Mouse (Mus musculus): Measurements from ENCODE around the gene Zfp709.
"Not testable (repeated sequence)": the region's sequence is repeated elsewhere in the genome, so short reads cannot be mapped to it uniquely, and the experiment has no call there.

Zfp709 gene

DNA sequence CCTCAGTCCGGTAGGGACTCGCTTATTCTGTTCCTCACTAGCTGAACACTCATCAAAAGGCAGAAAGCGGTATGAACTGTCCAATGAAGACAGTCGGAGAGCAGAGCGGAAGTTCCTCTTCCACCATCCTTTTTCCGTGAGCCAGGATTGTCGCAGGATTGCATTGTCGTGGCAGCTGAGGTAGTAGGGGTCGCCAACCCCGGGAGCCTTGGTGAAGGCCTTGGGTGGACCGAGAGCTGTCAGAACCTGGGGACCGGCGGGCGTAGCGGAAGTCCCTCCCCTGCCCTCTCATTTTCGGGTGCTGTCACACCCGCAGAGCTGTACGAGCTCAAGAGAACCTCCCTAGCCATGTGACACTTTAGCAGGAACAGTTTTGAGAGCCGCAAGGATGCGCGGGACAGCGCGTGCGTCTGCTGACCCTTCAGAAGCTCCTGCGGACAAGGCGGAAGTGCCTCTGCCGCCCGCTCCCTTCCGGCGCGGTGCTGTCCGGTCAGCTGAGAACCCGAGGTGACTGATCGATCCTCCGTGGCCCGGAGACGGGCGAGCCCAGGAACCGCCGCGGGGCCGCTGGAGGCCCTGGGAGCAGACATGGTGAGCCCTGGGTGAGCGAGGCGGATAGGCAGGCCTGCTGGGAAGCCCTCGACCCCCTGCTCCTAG lies at the start of gene Zfp709:
TSS of gene Zfp709 (plus strand) at position 402 of the 657 bp plus-strand sequence.
- DNase-seq, result peak; percentile 63 to 85

DNA sequence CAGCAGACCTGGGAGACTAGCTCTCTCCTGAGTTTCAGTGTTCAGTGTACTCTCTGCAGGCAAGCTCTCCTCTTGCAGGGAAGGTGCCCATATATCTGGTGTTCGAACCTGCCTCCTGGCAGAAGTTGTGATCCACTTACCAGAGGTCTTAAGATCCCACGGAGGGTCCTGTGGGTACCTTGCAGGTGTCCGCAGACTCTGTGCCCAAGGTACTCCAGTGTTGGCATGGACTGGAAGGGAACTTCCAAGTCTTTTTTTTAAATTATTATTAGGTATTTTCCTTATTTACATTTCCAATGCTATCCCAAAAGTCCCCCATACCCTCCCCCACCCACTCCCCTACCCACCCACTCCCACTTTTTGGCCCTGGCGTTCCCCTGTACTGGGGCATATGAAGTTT lies 43.6 kb upstream of the Zfp709 start:
- DNase-seq, result peak in 1 of 2 experiments; percentile 25

DNA sequence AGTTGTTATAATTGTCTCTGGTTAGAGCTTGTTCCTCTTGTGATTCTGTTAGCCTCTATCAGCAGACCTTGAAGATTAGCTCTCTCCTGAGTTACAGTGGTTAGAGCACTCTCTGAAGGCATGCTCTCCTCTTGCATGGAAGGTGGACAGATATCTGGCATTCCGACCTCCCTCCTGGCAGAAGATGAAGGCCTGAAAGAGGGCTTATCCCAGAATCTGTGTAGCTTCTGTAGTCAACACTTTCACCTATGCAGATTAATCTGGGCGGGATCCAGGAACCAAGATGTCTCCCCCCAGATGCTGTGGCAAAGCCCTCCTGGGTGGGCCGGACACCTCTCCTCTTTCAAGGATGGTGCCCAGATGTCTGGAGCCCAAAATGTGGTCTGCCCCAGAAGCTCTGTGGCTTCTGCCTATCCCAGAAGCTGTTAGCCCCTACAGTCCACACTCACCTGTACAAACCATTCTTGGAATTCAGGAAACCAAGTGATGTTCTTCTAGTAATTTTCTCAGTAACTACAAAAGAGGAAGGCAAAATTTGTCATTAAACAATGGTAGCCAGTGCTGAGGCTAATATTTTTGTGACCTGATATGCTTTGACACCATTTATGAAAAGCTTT lies 40.5 kb upstream of the Zfp709 start:
- DNase-seq, result peak in 1 of 2 experiments; percentile 40

DNA sequence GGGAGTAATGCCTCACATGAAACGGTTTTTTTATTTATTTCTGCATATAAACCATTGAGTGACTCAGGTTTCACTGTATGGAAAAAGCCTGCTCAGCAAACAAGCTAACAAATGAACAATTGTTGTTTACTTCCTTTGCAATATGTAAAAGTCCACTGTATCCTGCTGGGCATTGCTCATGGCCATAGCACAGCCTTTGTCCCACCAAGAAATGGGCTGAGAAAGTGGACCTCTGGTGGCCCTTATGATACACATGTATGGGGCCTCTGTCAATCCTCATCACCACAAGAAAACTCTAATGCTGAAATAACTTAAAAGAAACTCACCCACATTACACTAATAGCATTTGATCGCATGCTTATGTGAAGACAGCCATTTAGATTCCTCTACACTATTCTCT lies 39.3 kb upstream of the Zfp709 start:
- DNase-seq, result not testable (repeated sequence)

DNA sequence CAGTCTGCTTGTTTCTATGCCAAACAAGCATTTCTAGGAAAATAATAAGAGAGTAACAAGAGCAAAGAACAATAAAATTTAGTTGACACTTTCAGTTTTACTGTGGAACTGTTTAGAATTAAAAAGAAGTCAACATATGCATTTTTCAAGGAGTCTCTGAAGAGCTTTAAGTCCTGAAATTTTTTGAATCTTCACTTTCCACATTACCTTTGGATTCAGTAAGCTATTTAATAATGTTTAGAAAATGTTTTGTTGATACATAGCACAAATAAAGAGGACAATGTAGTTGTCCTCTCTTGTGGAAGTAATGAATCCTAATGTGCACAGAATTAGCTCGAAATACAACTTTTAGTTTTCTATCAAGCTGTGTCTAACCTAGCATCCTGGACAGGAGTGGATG lies 37.4 kb upstream of the Zfp709 start:
- not testable (repeated sequence) for DNase-seq

DNA sequence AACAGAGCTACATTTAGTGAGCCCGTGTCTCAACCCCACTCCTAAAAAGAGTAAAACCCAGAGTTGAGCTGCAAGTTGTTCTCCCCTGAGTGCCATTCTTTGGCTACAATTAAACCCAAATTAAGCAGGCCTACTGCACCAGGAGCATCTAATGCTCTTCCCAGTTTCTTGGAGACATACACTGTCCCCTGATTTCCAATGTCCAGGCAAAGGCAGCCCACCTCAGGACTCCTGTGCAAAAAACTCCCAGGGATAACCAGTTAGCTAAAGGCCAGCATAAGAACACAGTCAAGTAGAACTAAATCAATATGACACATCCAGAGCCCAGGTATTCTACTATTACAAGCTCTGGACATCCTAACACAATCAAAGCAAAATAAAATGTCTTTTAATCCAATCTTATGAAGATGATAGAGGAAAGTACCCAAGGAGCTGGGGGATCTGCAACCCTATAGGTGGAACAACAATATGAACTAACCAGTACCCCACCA lies 35.8 kb upstream of the Zfp709 start:
- DNase-seq, result not testable (repeated sequence)

DNA sequence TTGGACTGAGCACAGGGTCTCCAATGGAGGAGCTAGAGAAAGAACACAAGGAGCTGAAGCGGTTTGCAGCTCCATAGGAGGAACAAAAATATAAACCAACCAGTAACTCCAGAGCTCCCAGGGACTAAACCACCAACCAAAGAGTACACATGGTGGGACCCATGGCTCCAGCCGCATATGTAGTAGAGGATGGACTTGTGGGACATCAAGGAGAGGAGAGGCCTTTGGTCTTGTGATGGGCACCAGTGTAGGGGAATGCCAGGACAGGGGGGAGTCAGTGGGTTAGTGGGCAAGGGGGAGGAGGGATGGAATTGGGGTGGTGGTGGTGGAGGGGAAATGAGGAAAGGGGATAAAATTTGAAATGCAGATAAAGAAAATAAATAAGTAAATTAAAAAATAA lies 35.1 kb upstream of the Zfp709 start:
- peak in 1 of 2 experiments; percentile 33 for DNase-seq

DNA sequence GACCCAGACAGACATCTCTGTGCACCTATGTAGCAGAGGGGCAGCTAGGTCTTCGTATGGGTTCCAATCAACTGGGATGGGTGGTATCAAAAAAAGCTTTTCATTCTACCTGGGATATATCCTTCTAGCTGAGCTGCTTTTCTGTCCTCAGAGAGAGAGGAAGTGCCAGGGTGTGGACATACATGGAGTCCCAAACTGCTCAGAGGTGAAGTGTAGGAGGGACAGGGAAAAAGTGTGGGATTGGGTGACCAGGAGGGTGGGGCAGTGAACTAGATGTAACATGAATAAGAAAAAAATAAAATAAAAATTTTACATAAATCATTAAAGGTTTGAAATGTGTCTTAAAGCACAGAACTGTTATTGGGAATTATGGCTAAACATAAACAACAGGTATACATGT lies 30.8 kb upstream of the Zfp709 start:
- not testable (repeated sequence) for DNase-seq

DNA sequence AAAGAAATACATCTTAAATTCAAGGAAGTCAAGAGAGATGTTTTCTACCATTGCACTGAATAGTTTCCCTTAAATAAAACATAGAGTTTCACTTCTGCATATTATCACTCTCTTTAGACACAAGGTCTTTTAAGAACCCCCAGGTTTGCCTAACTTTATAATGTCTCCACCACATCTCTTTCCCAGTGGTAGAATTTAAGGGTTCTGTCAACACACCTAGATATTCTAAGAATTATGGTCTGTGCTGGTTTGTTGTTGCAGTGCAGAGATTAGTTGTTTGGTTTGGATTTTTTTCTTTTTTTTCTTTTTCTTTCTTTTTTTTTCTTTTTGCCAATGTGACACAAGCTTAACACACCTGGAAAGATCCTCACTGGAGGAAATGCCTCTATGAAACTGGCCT lies 28.5 kb upstream of the Zfp709 start:
- not testable (repeated sequence) for DNase-seq

DNA sequence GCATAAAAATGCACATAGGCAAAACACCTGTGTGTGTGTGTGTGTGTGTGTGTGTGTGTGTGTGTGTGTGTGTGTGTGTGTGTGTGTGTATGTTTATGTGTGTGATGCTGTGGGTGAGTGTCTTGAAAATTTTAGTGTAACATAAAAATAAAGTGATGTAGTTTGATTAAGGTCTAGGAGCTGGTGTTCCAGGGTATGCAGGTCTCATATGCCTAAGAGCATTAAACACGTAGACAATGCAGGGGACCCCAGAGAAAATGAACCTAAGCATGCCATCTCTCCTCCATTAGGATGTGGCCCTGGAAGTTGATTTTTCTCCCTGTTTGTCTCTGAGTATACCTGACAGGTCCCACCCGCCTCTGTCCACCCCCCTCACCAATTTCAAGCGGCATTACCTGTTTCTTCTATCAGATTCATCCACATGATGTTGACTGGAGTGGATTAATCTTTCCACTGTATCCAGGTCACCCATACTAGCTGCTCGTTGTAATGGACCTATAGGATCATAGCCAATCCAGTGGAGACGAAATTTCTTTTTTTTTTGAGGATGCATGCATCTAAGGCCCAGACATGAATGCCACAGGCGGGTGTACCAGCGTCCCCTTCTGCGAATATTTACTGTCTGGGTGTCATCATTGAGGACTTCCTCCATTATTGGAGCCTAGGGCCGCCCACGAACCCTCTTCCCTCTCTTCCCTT lies 25.0 kb upstream of the Zfp709 start:
- not testable (repeated sequence) for DNase-seq

DNA sequence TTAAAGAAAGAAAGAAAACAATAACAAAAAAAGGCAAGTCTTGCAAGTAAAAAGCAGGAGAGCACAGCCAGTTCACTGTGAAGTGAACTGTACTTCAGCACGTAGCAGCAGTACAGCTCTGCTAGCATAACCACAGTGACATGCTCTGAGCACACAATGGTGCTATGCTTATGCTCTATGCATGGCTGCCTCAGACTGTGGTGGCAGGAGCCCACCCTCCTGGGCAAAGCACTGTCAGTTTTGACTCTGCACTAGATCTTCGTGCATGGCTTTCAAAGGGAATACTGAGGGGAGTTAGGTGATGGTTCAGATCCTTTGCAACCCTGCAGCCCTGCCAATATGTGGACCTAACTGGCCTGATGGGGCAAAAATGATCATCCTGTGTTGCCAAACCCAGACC lies 24.5 kb upstream of the Zfp709 start:
- not testable (repeated sequence) for DNase-seq

DNA sequence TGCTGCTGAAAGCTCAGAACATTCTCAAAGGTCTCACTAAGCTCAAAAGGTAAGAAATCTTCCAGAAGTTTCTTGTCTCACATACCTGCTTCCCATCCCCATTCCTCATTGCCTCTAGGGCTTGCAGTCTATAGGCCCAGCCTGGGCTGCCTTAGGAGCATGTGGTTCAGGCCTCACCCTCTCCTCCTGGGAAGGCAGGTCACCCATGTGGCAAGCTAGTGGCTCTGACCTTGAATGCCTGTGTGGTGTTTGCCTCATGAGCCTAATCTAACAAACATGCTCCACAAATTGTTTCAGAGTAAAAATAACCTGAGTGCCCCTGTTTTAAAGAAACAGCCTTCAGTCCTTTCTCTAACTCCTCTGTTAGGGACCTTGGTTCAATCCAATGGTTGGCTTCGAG lies 20.3 kb upstream of the Zfp709 start:
- DNase-seq, result peak in 1 of 2 experiments; percentile 41

DNA sequence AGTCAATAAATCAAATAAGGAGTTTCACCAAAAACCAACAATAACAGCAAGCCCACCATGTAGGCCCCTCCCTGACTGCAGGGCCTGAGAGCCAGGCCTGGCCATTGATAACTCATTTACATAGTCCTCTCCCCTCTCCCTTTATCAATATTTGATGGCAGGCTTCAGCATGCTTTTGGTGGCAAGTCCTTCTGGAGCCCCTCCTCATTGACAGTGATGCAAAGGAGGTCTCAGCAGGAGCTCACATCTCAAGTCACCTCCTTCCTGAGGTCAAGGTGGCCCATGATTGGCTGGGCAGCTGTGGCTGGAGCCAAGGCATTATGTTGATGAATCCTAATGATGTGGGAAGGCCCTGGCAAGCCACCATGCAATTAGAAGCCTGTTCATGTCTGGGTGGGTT lies 19.8 kb upstream of the Zfp709 start:
- not testable (repeated sequence) for DNase-seq

DNA sequence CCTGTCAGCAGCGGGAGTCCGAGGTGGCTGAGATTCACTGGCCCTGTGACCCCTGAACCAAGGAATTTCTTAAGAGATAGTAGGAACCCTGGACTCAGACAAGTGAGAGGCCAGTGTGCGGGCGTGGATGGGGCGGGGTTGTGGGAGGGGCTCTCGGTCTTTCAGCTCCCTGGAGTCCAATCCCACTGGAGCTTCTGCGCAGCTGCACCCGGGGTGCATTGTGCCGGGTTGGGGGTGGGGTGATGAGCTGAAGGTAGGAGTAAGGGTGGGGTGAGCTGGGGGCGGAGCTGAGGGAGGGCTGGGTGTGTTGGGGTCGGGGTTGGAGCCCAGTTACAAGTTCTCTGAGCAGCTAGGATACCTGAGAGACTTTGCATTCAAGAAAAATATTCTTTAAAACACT lies 18.8 kb downstream of the Zfp709 start:
- not testable (repeated sequence) for DNase-seq

DNA sequence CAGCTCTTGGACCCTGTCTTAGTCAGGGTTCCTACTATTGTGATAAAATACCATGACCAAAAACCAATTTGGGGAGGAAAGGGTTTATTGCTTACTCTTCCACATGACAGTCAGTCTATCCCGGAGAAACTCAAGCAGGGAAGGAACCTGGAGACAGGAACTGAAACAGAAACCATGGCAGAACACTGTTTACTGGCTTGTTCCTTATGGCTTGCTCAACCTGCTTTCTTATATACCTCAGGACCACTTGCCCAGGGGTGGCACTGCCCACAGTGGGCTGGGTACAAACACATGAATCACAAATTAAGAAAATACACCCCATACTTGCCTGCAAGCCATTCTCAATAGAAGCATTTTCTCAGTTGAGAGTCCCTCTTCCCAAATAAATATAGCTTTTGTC lies 21.3 kb downstream of the Zfp709 start:
- not testable (repeated sequence) for DNase-seq

DNA sequence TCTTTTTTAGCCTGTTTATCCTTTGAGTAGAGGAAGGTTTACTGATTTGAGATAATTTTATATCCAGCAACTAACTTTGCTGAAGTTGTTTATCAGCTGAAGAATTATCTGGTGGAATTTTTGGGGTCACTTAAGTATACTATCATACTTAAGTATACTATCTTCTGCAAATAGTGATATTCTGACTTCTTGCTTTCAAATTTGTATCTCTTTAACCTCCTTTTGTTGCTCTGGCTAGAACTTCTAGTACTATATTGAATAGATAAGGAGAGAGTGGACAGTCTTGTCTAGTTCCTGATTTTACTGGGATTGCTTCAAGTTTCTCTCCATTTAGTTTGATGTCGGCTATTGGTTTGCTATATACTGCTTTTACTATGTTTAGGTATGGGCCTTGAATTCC lies 25.0 kb downstream of the Zfp709 start:
- DNase-seq, result no peak

DNA sequence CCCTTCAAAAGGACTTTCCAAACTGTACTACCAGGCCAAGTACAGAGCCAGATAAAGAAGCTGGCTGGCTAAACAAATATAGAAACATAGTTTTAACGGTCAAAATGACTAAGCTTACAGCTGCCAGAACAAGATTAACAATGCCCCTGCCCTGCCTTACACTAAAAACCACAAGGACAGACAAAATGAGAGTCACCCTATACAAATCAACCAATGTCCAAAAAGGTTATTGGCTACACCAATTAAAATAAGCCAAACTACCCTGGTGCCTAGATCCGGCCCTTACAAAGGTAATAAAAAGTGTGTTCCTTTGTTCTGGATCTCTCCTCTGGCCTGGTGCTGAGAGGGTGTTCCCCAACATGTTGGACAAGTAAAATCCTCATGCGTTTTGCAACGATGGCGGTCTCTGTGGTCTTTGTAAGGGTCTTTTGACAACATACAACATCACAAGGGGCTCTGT lies 26.0 kb downstream of the Zfp709 start:
- no peak for DNase-seq

DNA sequence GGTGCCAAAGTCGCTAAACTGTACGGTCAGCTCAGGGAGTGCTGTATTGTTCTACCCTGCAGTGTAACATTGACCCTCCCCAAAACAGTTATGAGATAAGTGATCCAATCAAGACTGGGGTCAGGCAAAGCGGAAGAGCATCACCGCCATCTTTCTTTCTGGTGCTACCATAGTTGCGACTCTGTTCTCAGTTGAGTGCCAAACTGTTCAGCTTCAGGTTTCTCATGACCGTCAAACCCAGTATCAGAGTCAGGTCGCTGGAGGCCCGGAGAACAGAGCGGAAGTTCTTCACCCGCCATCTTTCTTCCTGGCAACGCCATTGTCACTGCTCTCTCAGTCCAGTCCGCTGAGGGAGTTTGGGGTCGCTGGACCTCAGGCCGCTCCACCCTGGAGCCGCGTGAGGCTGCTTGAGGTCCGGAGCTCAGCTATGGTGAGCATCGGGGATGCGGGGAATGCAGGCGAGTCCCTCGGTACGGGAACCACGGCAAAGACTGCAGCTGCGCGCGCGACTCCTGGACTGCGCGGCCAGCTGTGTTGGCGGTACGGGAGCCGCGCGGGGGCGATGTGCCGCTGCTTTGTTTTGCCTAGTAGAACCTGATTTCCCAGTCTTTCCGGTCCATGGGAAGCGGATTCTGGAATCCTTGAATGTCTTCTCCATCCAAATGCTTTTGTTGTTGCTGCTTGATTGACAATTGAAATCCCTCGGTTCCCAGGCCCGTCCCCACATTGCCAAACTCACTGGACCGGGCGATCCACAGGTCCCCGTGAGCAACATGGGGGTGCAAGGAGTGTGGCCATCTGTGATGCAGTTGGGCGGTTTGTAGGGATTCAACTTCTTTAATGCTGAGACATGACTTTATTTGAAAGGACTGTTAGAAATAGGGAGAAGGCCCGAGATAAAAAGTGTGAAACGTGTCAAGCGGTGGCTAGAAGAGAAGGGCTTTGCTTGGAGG lies 26.8 kb downstream of the Zfp709 start, which contains the start of the genes Zfp882 and Zfp617:
TSS of gene Zfp882 (plus strand) at position 300 of the 953 bp plus-strand sequence.
TSS of gene Zfp617 (plus strand) at position 327 of the 953 bp plus-strand sequence.
- DNase-seq, result peak; percentile 92 to 94

DNA sequence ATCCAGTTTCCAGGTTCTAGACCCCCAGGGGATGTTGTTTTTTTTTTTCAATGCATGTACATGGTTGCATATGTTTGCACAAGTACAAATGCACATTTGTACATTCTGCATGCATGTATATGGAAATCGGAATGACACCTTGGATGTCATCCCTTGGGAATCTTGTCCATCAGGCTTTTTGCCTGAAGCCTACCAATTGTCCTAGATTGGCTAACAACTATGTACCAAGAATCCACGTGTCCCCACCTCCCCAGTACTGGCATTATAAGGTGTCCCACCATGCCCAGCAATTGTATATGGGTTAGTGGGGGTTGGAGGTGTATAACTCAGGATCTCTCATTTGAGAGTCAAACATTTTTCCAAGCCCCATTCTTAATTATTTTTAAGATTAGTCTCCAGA lies 30.5 kb downstream of the Zfp709 start:
- DNase-seq, result no peak

DNA sequence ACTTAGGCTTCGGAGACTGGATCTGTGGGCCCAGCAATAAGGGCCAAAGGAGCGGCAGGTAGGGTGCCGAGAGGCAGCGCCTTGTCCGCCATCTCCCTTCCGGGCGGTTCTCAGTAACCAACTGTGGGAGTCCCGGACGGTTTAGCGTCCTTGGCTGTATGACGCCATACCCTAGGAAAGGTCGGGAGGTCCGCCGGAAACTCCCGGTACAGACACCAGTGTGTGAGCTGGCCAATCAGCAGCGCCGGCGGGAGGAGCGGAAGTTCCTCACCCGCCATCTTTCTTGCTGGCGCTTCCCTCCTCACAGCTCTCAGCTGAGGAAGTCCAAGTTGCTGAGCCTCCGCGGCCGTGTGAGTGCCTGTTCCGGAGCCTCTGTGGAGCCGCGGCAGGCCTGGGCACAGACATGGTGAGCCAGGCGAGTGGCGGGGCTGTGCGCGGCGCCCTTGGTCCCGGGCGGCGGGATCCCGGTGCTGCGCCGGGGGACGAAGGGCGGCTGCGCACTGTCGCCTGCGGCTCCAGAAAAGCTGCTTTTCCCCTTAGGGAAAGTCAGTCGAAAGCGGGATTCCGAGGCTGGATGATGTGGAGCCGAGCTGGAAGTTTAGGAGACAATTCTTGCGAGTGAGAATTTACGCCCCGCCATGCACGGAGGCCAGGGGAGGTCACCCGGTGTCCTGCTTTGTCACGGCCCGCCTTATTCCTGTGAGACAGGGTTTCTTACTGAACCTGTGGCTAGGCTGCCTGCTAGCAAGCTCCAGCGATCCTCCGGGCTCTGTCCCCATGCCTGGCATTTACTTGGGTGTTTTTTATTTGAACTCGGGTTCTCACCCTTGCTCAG lies 41.0 kb downstream of the Zfp709 start:
- peak; percentile 96 to 99 for DNase-seq

DNA sequence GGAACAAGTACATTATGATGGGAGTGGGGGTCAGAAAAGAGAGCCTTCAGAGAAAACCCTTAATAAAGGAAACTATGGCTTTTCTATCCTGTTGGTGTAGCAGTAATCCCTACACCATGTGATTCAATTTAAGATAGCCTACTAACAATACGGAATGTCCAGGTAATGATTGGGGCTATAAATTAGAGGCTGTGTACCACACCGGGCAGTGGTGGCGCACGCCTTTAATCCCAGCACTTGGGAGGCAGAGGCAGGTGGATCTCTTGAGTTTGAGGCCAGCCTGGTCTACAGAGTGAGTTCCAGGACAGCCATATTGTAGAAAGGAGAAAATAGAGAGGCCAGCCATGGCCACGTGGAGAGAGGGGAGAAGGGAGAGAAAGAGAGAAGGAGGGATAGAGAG lies 44.0 kb downstream of the Zfp709 start:
- no peak for DNase-seq
